Mouse (Mus musculus): ENCODE results near the gene Cdc42bpa.

Gene Cdc42bpa

GRCm38 (mm10) chr1:180109050-180109449, 148.8 kb downstream of the Cdc42bpa start:
- no peak overlapping the region for H3K4me3 ChIP-seq (replicated peaks; ENCODE audit: low read length)
- no peak for TF ChIP-seq POU5F1 (IDR thresholded peaks at IDR 0.05; ENCODE audit: borderline replicate concordance, low read length)
- no peak for TF ChIP-seq NANOG (IDR thresholded peaks at IDR 0.05; ENCODE audit: borderline replicate concordance, low read length)
- TF ChIP-seq CTCF (conservative IDR thresholded peaks at IDR 0.05; ENCODE audit: low read length): no peak
- H3K4me1 ChIP-seq (replicated peaks; ENCODE audit: low read depth, low read length): no peaks in the 10 kb centered on the region
- no peaks in the 10 kb centered on the region for H3K27me3 ChIP-seq (ENCODE audit: insufficient read depth, low read length)
- H3K36me3 ChIP-seq (ENCODE audit: insufficient read depth, low read length): no peaks in the 10 kb centered on the region
- H3K9me3 ChIP-seq (ENCODE audit: low read length): no peaks in the 10 kb centered on the region

DNA sequence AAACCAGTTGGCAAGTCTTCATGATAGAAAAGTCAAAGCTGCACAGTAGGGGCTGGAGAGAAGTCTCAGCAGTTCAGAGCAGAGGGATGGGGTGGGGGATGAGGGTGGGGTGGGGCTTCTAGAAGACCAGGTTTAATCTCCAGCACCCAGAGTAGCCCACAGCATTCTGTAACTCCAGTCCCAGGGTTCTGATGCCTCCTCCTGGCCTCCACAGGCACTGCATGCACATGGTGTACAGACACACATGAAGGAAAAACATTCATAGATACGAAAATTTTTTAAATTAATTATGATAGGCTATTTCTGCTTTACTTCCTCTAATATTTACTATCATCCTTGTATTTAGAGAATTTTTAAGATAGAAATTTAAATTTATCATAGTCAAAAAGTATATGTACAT, 156.3 kb downstream of the Cdc42bpa start:
- Histone ChIP-seq H3K9me3 (ENCODE audit: low read length) (no peaks in the 10 kb centered on the region), H3K27me3 (ENCODE audit: insufficient read depth, low read length) (no peaks in the 10 kb centered on the region), H3K4me1 (replicated peaks; ENCODE audit: low read depth, low read length) (no peaks in the 10 kb centered on the region), H3K4me3 (replicated peaks; ENCODE audit: low read length) (no peak overlapping the region), H3K36me3 (ENCODE audit: insufficient read depth, low read length) (no peaks in the 10 kb centered on the region)
- TF ChIP-seq NANOG (IDR thresholded peaks at IDR 0.05; ENCODE audit: borderline replicate concordance, low read length): no peak
- TF ChIP-seq CTCF (conservative IDR thresholded peaks at IDR 0.05; ENCODE audit: low read length): peak; percentile 57

DNA sequence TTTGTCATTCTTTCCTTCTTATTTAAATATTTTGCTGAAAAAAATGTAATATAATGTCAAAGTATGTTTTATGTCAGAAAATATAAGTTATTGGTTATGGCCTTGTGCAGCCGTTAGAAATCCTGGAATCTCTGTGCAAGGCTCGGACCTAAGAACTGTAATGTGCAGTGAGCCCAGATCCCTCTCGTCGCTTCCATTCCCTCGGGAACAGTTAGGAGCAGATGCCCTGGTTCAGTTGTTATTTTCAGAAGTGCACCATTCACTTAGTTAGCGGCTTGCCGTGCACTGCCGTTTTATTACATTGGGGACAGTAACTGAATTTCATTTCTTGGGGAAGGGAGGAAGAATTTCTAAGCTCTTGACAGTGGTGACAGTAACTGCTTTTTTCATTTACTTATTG, 158.0 kb downstream of the Cdc42bpa start:
- Histone ChIP-seq H3K27me3 (ENCODE audit: insufficient read depth, low read length) (no peaks in the 10 kb centered on the region), H3K36me3 (ENCODE audit: insufficient read depth, low read length) (no peaks in the 10 kb centered on the region)

DNA sequence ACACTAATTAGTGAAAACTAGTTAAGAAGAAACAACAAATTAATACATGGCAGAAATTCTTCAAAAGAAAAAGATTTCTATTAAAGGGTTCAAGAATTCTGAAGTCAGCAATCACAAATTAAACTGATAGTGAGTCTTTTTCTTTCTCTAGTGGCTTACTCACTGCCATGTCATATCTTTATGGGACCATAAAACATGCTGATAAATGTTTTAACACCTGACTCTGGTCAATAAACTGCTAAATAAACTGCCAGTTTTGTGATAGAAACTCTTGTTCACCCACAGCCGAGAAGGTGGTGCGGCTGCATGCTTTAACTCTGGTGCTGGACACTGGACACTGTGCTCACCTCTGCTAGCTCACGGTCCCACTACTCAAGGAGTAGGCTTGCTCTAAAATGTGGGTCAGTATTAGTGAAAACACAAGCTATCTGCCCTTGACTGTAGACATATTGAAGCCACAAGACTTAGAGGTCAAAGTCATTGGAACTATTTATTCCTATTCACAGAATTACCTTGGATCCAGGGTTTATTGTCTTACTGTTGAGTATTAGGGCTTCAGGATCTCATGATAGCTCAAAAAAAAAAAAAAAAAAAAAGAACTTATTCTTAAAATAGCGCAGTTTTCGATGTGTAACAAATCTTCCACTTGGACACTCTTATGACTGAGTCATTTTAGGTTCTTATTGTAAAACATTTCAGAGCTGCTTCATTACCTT, 168.0 kb downstream of the Cdc42bpa start:
- TF ChIP-seq POU5F1 (IDR thresholded peaks at IDR 0.05; ENCODE audit: borderline replicate concordance, low read length) (no peak), NANOG (IDR thresholded peaks at IDR 0.05; ENCODE audit: borderline replicate concordance, low read length) (no peak), CTCF (conservative IDR thresholded peaks at IDR 0.05; ENCODE audit: low read length) (no peak)
- Histone ChIP-seq H3K4me1 (replicated peaks; ENCODE audit: low read depth, low read length) (no peaks in the 10 kb centered on the region), H3K9me3 (ENCODE audit: low read length) (no peaks in the 10 kb centered on the region), H3K36me3 (ENCODE audit: insufficient read depth, low read length) (no peaks in the 10 kb centered on the region), H3K27me3 (ENCODE audit: insufficient read depth, low read length) (no peaks in the 10 kb centered on the region), H3K4me3 (replicated peaks; ENCODE audit: low read length) (no peak overlapping the region)

More for the DNA sequence above, 158.0 kb downstream of the Cdc42bpa start:
- Histone ChIP-seq H3K9me3 (ENCODE audit: low read length) (no peaks in the 10 kb centered on the region), H3K4me3 (replicated peaks; ENCODE audit: low read length) (no peak overlapping the region), H3K4me1 (replicated peaks; ENCODE audit: low read depth, low read length) (no peaks in the 10 kb centered on the region)
- TF ChIP-seq CTCF (conservative IDR thresholded peaks at IDR 0.05; ENCODE audit: low read length) (no peak), POU5F1 (IDR thresholded peaks at IDR 0.05; ENCODE audit: borderline replicate concordance, low read length) (no peak), NANOG (IDR thresholded peaks at IDR 0.05; ENCODE audit: borderline replicate concordance, low read length) (no peak)

DNA sequence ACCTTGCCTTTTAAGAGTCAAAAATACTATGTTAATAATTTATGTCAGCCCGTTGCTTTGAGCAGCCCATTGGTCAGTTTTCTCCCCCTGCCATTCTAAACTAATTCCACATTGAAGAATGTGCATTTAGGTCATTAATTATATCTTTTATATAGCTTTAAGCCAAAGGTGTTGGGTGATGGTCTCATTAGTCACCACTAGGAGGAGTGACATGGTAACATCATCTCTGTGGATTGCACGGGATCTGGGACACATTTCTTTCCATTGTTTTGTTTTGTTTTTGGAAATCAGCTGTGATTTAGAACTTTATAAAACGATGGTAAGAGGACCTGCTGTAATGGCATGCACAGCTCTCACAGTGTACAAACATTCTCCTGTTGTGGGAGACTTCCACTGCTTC, 171.1 kb downstream of the Cdc42bpa start:
- TF ChIP-seq POU5F1 (IDR thresholded peaks at IDR 0.05; ENCODE audit: borderline replicate concordance, low read length): no peak
- peak; percentile 44 for TF ChIP-seq CTCF (conservative IDR thresholded peaks at IDR 0.05; ENCODE audit: low read length)
- TF ChIP-seq NANOG (IDR thresholded peaks at IDR 0.05; ENCODE audit: borderline replicate concordance, low read length): no peak
- Histone ChIP-seq H3K27me3 (ENCODE audit: insufficient read depth, low read length) (no peaks in the 10 kb centered on the region), H3K4me3 (replicated peaks; ENCODE audit: low read length) (no peak overlapping the region), H3K4me1 (replicated peaks; ENCODE audit: low read depth, low read length) (no peaks in the 10 kb centered on the region), H3K9me3 (ENCODE audit: low read length) (no peaks in the 10 kb centered on the region), H3K36me3 (ENCODE audit: insufficient read depth, low read length) (no peaks in the 10 kb centered on the region)

DNA sequence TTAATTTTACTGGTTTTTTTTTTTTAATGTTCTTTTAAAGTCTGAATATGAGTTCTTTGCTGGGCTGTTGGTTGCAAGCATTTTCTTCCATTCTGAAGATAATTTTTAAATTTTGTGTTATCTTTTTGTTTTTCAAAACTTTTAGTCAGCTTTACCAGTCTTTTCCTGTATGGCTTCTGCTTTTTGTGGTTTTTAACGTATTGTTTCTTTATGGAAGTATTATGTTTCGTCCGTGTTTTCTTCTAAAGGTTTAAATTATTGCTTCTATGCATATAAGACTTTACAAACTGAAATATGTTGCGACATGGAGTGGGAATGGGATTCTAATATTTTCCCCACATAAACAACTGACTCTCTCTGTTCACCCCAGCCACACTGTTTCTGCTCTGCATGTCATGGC, 171.9 kb downstream of the Cdc42bpa start:
- H3K36me3 ChIP-seq (ENCODE audit: insufficient read depth, low read length): peaks cover 5% of the 10 kb centered on the region; the same call in 1 of the 2 replicates
- no peak overlapping the region for H3K4me3 ChIP-seq (replicated peaks; ENCODE audit: low read length)
- H3K9me3 ChIP-seq (ENCODE audit: low read length): no peaks in the 10 kb centered on the region
- H3K27me3 ChIP-seq (ENCODE audit: insufficient read depth, low read length): no peaks in the 10 kb centered on the region
- no peak for TF ChIP-seq POU5F1 (IDR thresholded peaks at IDR 0.05; ENCODE audit: borderline replicate concordance, low read length)
- no peak for TF ChIP-seq NANOG (IDR thresholded peaks at IDR 0.05; ENCODE audit: borderline replicate concordance, low read length)
- no peak for TF ChIP-seq CTCF (conservative IDR thresholded peaks at IDR 0.05; ENCODE audit: low read length)
- H3K4me1 ChIP-seq (replicated peaks; ENCODE audit: low read depth, low read length): no peaks in the 10 kb centered on the region

- Histone ChIP-seq H3K9me3 (ENCODE audit: low read length) (no peaks in the 10 kb centered on the region), H3K27me3 (ENCODE audit: insufficient read depth, low read length) (no peaks in the 10 kb centered on the region), H3K36me3 (ENCODE audit: insufficient read depth, low read length) (peaks cover 21% of the 10 kb centered on the region), H3K4me3 (replicated peaks; ENCODE audit: low read length) (no peak overlapping the region), H3K4me1 (replicated peaks; ENCODE audit: low read depth, low read length) (no peaks in the 10 kb centered on the region)
- TF ChIP-seq POU5F1 (IDR thresholded peaks at IDR 0.05; ENCODE audit: borderline replicate concordance, low read length) (no peak), CTCF (conservative IDR thresholded peaks at IDR 0.05; ENCODE audit: low read length) (no peak), NANOG (IDR thresholded peaks at IDR 0.05; ENCODE audit: borderline replicate concordance, low read length) (no peak)
These were observed 178.9 kb downstream of the Cdc42bpa start for GRCm38 (mm10) chr1:180139158-180139557.

GRCm38 (mm10) chr1:180140970-180141369, 180.7 kb downstream of the Cdc42bpa start:
- H3K27me3 ChIP-seq (ENCODE audit: insufficient read depth, low read length): no peaks in the 10 kb centered on the region
- no peak overlapping the region for H3K4me3 ChIP-seq (replicated peaks; ENCODE audit: low read length)
- peaks cover 26% of the 10 kb centered on the region for H3K36me3 ChIP-seq (ENCODE audit: insufficient read depth, low read length)
- no peaks in the 10 kb centered on the region for H3K9me3 ChIP-seq (ENCODE audit: low read length)
- TF ChIP-seq POU5F1 (IDR thresholded peaks at IDR 0.05; ENCODE audit: borderline replicate concordance, low read length): no peak
- TF ChIP-seq NANOG (IDR thresholded peaks at IDR 0.05; ENCODE audit: borderline replicate concordance, low read length): no peak
- no peak for TF ChIP-seq CTCF (conservative IDR thresholded peaks at IDR 0.05; ENCODE audit: low read length)
- no peaks in the 10 kb centered on the region for H3K4me1 ChIP-seq (replicated peaks; ENCODE audit: low read depth, low read length)

- Histone ChIP-seq H3K36me3 (ENCODE audit: insufficient read depth, low read length) (peaks cover 25% of the 10 kb centered on the region), H3K4me3 (replicated peaks; ENCODE audit: low read length) (no peak overlapping the region), H3K4me1 (replicated peaks; ENCODE audit: low read depth, low read length) (no peaks in the 10 kb centered on the region), H3K9me3 (ENCODE audit: low read length) (no peaks in the 10 kb centered on the region), H3K27me3 (ENCODE audit: insufficient read depth, low read length) (no peaks in the 10 kb centered on the region)
- no peak for TF ChIP-seq POU5F1 (IDR thresholded peaks at IDR 0.05; ENCODE audit: borderline replicate concordance, low read length)
- no peak for TF ChIP-seq NANOG (IDR thresholded peaks at IDR 0.05; ENCODE audit: borderline replicate concordance, low read length)
- TF ChIP-seq CTCF (conservative IDR thresholded peaks at IDR 0.05; ENCODE audit: low read length): no peak
These were observed 187.8 kb downstream of the Cdc42bpa start for GRCm38 (mm10) chr1:180148036-180148435.
